Mouse (Mus musculus) stomach, embryonic 14.5 days (tissue): ENCODE results near the gene Snx5. TPM values are rescaled to one million over a fixed set of nuclear protein-coding genes. Genes with fewer than 3 reads are reported as not detected.

Source experiments
- ATAC-seq: fragments of 200-750 bp; cut with Nextera tagmentation; 2 replicates; pipeline ENCODE4 v1.8.0; 2017; ENCODE audit warnings: low read depth, moderate TSS enrichment; ENCODE audit not compliant: insufficient number of reproducible peaks, insufficient read depth, low FRiP score
- H3K27ac ChIP-seq: fragments of 300-500 bp; sonication (generic); 2 replicates; pipeline ENCODE4 v1.5.1; 2014; ENCODE audit warnings: mild to moderate bottlenecking, low read length, moderate library complexity, mixed read lengths
- H3K27me3 ChIP-seq: fragments of 300-500 bp; sonication (generic); 2 replicates; pipeline ENCODE4 v1.6.1; 2014; ENCODE audit warnings: low read length, control low read depth, mixed read lengths; ENCODE audit not compliant: control insufficient read depth, insufficient read depth
- H3K36me3 ChIP-seq: fragments of 300-500 bp; sonication (generic); 2 replicates; pipeline ENCODE4 v1.6.1; 2014; ENCODE audit warnings: mild to moderate bottlenecking, control low read depth, low read length, moderate library complexity, mixed read lengths; ENCODE audit not compliant: control insufficient read depth, insufficient read depth
- H3K4me1 ChIP-seq: fragments of 300-500 bp; sonication (generic); 2 replicates; pipeline ENCODE4 v1.6.1; 2014; ENCODE audit warnings: low read length, control low read depth, mixed read lengths; ENCODE audit not compliant: control insufficient read depth, insufficient read depth
- H3K4me2 ChIP-seq: fragments of 300-500 bp; sonication (generic); replicated peaks from 2 replicates; pipeline ENCODE4 v1.6.1; 2014; ENCODE audit warnings: low read depth, low read length, control low read depth
- H3K4me3 ChIP-seq: fragments of 300-500 bp; sonication (generic); 2 replicates; pipeline ENCODE4 v1.5.1; 2014; ENCODE audit warnings: low read depth, low read length, control low read depth
- H3K9ac ChIP-seq: fragments of 300-500 bp; sonication (generic); replicated peaks from 2 replicates; pipeline ENCODE4 v1.6.1; 2014; ENCODE audit warnings: low read depth, mild to moderate bottlenecking, control low read depth, low read length, moderate library complexity, mixed read lengths
- H3K9me3 ChIP-seq: fragments of 300-500 bp; sonication (generic); 2 replicates; pipeline ENCODE4 v1.6.1; 2016; ENCODE audit warnings: low read depth, low read length, control low read depth; ENCODE audit not compliant: control insufficient read depth
- WGBS: fragments of 180-500 bp; shearing (Covaris S2); extraction: QIAGEN DNeasy Blood & Tissue Kit; methylation state at CpG from one replicate; pipeline ENCODE4 v1.1.7; 2014; 5-methylcytosine and 5-hydroxymethylcytosine counted together
- polyA plus RNA-seq: library from polyadenylated mRNA; unstranded; fragments of >200 nt; fragmentation: Nextera tagmentation; extraction: Ambion mirVana; gene quantifications from 2 replicates; pipeline ENCODE4 v1.2.1, GENCODE M21; 2014

Gene Snx5
- polyA plus RNA-seq, 1 experiment from 2014 or later: 130 TPM

DNA sequence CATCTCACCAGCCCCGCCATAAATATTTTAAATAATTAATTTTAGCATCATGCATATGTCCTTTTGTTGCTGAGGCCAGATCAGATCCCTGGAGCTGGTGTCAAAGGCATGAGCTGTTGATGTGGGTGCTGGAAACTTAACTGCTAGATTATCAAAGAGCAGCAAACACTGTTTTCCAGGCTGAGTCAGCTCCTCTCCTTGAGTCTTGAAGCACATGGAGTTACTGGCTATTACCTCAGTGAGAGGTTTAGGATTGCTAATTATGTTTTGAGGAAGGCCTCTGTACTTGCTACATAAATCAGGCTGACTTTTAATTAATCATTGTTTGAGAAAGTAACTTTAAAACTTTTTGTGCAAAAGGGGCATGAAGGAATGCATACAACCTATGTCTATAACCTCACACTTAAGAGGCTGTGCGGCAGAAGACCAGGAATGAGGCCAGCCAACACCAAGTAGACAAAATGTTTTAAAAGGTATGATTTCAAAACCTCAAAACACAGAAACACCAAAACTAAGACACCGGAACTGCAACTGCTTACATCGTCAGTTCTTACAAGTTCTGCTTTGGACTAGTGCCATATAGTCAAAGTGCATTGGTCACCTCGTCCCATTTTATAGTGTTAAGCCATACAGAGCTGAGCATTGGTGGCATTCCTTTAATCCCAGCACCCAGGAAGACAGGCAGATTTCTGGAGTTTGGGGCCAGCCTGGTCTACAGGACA, 6.1 kb downstream of the Snx5 start:
- H3K4me2 ChIP-seq: no peak overlapping the region
- H3K4me3 ChIP-seq: no peak overlapping the region
- no peaks in the 10 kb centered on the region for H3K27me3 ChIP-seq
- no peak overlapping the region for H3K9ac ChIP-seq
- H3K27ac ChIP-seq: no peak overlapping the region
- H3K9me3 ChIP-seq: no peaks in the 10 kb centered on the region
- peaks cover 18% of the 10 kb centered on the region; the same call in 1 of the 2 replicates for H3K36me3 ChIP-seq
- no peak for ATAC-seq
- H3K4me1 ChIP-seq: peaks cover 27% of the 10 kb centered on the region
- 74% methylated on average over 5 of the region's 5 CpGs for WGBS

DNA sequence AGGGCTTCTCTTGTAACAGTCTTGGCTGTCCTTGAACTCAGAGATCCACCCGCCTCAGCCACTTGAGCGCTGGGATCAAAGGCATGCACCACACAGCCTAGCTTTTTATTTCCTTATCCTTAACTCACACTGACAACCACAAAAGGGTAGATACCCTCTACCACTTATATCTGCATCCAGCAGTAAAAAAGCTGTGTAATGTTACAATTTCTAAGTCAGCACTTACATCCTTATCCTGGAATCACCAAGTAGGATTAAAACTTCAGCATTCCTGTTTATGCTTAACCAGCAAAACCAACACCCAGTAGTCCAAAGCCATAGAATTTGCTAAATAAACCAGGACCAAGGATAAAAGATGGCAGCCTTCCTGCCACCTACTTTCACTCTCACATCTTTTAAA, 7.9 kb downstream of the Snx5 start:
- ATAC-seq: no peak
- Histone ChIP-seq H3K4me3 (no peak overlapping the region), H3K9me3 (no peaks in the 10 kb centered on the region), H3K27me3 (no peaks in the 10 kb centered on the region), H3K4me1 (peaks cover 15% of the 10 kb centered on the region), H3K27ac (no peak overlapping the region), H3K36me3 (peaks cover 35% of the 10 kb centered on the region), H3K4me2 (no peak overlapping the region), H3K9ac (no peak overlapping the region)
- WGBS: 85% methylated on average over 2 of the region's 2 CpGs

DNA sequence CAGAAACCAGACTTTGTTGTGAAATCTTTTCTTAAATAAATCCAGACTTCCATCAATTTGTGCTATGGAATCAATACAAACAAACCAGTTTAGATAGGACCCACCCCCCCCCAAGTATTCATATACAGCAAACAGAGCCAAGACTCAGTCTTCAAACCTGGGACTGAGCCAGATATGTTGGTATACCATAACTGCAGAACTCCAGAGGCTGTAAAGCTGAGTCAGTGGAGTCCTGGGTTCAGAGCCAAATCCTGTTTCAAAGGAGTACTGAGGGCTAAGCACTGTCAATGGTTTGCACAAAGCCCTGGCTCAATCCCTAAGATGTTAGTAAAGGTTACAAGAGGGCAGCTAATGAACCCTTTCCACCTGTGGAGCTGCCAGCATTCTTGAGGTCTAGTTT, 20.6 kb downstream of the Snx5 start:
- H3K9ac ChIP-seq: no peak overlapping the region
- H3K4me2 ChIP-seq: no peak overlapping the region
- no peaks in the 10 kb centered on the region for H3K9me3 ChIP-seq
- no peak overlapping the region for H3K27ac ChIP-seq
- H3K4me1 ChIP-seq: peaks cover 12% of the 10 kb centered on the region
- H3K27me3 ChIP-seq: no peaks in the 10 kb centered on the region
- H3K4me3 ChIP-seq: no peak overlapping the region
- no peak for ATAC-seq
- peaks cover 56% of the 10 kb centered on the region for H3K36me3 ChIP-seq

DNA sequence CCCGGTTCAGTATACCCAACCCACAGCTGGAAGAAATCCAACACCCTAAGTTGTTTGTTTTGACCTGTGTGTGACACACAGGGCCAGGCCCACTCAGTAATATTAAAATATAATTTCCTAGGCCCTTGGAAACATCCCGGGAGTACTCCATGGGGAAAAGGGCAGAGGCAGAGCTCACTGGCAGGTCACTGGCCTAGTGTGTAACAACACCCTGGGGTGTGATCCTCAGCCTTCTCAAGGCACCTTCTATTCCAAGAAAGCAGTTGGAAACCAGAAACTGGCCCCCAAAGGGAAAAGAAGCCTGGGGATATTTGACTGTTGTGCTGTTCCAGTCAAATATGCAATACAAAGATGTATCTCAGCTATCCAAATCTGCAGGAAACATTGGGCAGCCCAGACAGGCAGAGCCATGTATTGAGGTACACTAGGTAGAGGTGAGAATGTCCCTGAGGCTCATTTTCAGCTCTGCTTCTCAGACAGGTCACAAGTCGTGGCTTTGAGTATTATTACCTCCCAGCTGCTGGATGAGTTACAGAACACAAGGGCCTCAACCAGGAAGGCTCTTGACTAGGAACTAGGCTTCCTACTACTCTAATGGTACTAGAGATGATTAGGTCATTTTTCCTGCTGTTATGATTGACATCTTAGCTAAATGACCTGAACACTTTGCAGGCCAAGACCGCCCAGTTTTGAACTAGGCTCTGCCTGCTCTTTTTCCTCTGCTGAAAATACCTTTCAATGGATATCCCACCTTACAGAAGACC, 21.9 kb downstream of the Snx5 start:
- no peaks in the 10 kb centered on the region for H3K9me3 ChIP-seq

DNA sequence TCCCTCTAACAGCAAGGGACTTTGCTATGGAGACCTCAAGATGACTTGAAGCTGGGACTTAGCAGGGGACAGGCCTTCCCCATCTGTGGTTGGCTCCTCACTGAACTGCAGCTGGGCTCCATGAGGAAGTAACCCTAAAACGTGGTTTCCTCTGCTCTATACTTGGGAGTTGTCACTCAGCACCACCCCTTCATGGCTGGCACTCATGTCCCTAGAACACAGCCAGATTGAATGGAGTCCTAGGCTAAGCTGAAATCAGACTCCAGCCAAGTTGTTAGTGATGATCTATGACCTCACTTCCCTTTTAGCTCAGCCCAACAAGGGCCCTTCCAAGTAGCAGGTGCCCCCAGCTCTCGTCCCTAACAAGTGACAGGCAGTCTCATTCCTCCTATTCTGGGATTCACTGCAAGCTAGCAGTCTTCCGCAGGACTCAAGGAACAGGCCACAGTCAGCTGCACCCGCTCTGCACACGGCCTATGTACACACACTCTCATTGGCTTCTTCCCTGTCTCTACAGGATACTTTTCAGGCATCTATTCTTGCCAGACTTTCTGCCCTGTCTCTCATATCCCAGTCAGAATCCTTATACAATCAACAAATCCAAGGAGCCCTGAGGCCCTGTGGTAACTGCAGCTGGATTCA, 23.2 kb downstream of the Snx5 start:
- Histone ChIP-seq H3K4me3 (no peak overlapping the region), H3K9ac (no peak overlapping the region), H3K9me3 (no peaks in the 10 kb centered on the region), H3K4me1 (peaks cover 12% of the 10 kb centered on the region), H3K36me3 (peaks cover 30% of the 10 kb centered on the region), H3K27me3 (no peaks in the 10 kb centered on the region), H3K27ac (peak overlapping the region; percentile 7; the same call in 1 of the 2 replicates), H3K4me2 (no peak overlapping the region)
- peak; percentile 57; the same call in 1 of the 2 replicates for ATAC-seq
- 33% methylated on average over 5 of the region's 5 CpGs for WGBS

More for the DNA sequence above, 21.9 kb downstream of the Snx5 start:
- no peaks in the 10 kb centered on the region for H3K27me3 ChIP-seq
- no peak overlapping the region for H3K4me3 ChIP-seq
- no peak for ATAC-seq
- H3K36me3 ChIP-seq: peaks cover 43% of the 10 kb centered on the region
- WGBS: 26% methylated on average over 4 of the region's 4 CpGs
- no peak overlapping the region for H3K27ac ChIP-seq
- peaks cover 12% of the 10 kb centered on the region for H3K4me1 ChIP-seq
- H3K4me2 ChIP-seq: no peak overlapping the region
- no peak overlapping the region for H3K9ac ChIP-seq

DNA sequence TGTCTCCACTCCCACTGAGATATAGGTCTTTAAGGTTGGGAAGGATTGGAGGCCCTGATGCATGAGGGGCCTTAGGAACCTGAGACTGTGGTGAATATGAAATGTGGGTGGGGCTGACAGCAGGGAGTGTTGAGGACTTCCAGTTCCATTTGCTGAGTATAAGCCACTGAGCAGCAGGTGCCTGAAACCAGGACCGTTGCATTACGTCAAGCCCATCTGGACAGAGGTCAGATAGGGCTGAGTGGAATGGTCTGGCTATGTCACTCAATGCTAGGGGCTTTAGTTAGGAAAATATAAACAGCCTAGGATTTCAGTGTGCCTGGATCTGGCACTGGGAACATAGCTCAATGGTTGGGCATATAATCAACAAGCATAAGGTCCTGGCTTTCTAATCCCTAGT, 24.4 kb downstream of the Snx5 start:
- Histone ChIP-seq H3K9ac (no peak overlapping the region), H3K4me1 (peaks cover 12% of the 10 kb centered on the region), H3K27ac (no peak overlapping the region), H3K4me3 (no peak overlapping the region), H3K27me3 (no peaks in the 10 kb centered on the region), H3K9me3 (no peaks in the 10 kb centered on the region), H3K4me2 (no peak overlapping the region), H3K36me3 (peaks cover 20% of the 10 kb centered on the region)
- ATAC-seq: no peak
- 51% methylated on average over 2 of the region's 2 CpGs for WGBS

DNA sequence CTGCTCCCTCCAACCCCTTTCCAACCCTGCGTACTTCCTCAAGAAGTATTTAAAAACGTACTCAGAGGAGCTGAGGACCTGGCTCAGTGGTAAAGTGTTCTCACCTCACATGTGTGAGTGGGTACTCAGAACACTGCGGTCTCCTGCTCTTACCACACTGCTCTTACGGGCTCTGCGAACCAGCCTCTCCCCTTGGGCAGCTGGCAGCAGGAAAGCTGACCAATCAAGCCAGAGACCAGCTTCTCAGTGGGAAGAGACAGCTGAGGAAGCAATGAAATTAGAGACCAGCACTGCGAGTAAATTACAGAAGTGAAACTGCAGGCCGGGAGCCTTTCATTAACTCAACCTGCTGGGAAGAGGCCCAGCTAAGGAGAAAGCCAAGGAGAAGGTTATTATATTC, 25.2 kb downstream of the Snx5 start:
- WGBS: 67% methylated on average over 7 of the region's 7 CpGs
- no peak overlapping the region for H3K27ac ChIP-seq
- ATAC-seq: no peak
- peaks cover 12% of the 10 kb centered on the region for H3K4me1 ChIP-seq
- no peaks in the 10 kb centered on the region for H3K27me3 ChIP-seq
- H3K4me2 ChIP-seq: no peak overlapping the region
- H3K36me3 ChIP-seq: peaks cover 13% of the 10 kb centered on the region
- H3K9me3 ChIP-seq: no peaks in the 10 kb centered on the region
- no peak overlapping the region for H3K9ac ChIP-seq
- no peak overlapping the region for H3K4me3 ChIP-seq

DNA sequence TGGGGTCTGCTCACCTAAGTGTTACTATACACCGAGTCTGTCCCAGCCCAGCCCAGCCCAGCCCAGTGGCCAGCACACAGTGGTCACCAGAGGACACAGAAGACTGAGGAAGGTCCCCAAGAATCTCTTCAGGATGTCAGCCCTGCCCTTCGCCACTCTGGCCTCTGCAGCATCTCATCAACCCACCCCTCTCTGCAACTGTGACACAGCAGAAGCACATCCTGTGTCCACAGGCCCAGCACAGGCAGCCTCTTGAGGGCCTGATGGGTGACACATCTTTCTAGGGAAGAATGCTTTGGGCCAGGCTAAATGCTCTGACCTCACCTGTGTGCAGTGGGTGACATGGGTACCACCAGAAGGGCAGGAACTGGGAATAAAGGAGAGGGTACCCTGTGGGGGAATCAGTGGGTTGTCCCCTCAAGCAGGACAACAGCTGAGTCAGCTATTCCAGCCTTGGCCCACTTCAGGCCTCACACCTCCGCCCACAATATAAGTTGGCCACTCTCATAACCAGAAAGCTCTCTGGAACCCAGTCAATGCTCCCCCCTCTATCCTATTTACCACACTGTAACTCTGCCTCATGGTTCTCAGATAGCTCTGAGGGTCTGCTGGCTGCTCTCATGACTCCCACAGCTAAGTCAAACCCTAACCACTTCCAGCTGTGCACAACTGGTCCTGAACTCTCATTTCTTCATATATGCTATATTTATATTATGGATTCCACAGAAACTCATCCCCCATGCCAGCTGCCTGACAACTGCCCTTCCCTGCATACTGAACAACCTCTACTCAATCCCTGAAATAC, 30.4 kb downstream of the Snx5 start:
- peak overlapping the region; percentile 56; the same call in 1 of the 2 replicates for H3K27ac ChIP-seq
- 78% methylated on average over 3 of the region's 3 CpGs for WGBS
- H3K4me1 ChIP-seq: no peaks in the 10 kb centered on the region; the same call in 1 of the 2 replicates
- H3K9me3 ChIP-seq: no peaks in the 10 kb centered on the region
- H3K36me3 ChIP-seq: no peaks in the 10 kb centered on the region
- H3K4me2 ChIP-seq: no peak overlapping the region
- no peak overlapping the region for H3K4me3 ChIP-seq
- no peaks in the 10 kb centered on the region for H3K27me3 ChIP-seq
- no peak overlapping the region for H3K9ac ChIP-seq
- ATAC-seq: peak; percentile 42; the same call in 1 of the 2 replicates
